Mouse (Mus musculus) frontal cortex, postnatal 10 days (tissue): Measurements from ENCODE around the gene Rnf130.

Experiments used
- DNase-seq, 2 experiments: peaks; one replicate each; pipeline ENCODE4 v3.0.0; 2022; ENCODE audit warnings: low spot score in 2 of 2, mixed read lengths in 1 of 2

Gene Rnf130

DNA sequence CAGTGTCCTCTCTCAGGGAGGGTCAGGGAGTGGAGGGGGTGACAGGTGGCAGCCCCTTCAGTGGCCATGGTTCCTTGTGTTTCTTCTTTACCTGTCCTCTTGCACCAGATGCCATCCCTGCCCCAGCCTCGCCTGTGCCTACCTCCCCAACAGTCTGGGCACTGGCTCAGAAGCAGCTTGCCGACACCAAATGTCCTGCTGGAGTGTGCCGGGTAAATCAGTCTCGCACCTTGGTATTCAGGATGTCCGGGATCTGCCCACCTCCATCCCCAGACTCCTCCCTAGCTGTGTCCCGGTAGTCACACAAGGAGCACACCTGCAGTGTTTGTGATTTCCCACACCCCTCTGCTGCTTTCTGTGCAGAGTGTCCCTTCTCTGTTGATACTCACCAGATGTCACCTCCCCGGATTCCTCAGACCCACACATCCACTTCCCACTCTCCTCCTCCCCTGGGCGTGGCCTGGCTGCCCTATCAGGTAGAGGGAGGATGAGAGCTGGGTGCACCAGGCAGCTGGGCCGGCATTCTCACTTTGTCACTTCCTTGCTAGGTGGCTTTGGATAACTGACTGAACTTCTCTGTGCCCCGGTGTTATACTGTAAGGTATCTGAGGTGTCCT is 113.2 kb downstream of the Rnf130 start:
- no peak for DNase-seq

DNA sequence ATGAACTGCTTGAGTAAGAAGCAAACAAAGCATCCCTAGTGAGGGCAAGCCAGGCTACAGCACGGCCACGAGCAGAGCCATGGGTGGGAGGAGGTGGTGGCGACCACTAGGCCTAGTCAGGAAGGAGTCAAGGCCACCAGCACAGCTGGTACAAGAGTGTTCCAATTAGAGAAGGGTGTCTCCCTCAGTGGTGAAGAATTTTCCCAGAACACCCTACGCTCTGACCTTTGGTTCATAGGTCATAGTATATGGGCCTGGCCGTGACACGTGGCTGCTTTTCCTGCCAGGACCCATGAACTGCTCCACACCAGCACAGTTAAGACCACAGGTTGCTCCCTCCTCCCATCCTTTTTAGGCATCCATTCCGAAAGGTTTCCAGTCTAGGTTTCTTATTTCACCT is 114.4 kb downstream of the Rnf130 start:
- DNase-seq: no peak

DNA sequence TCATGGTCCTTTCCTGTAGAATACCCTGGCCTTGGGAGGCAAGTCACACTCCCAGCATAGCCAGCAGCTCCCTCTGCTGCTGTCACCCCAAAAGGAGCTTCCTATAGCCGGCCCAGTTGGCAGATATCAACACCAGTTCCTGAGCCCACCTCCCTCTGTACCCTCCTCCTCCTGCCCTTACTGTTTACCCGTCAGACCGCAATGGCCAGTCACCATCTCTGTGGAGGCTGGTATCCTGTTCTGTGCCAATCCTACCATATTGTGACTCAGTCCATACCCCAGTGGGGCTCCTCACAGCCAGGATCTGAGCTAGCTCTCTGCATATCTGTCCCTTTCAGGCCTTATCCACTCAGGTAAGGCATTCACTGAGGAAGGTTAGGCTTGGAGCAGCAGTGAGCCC is 120.4 kb downstream of the Rnf130 start:
- no peak for DNase-seq

DNA sequence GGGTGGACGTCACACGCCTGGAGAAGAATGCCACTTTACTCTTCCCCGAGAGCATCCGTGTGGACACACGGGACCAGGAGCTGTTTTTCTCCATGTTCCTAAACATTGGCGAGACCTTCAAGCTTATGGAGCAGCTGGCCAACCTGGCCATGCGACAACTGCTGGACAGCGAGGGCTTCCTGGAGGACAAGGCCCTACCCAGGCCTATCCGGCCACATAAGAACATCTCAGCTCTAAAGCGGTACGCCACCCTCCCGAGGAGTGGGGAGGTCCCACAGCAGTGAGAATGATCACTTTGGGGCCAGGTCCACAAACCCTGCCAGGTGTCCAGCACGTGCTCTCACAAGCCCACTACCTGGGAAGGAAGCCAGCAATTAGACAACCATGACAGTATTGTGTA is 121.0 kb downstream of the Rnf130 start:
- DNase-seq: no peak

DNA sequence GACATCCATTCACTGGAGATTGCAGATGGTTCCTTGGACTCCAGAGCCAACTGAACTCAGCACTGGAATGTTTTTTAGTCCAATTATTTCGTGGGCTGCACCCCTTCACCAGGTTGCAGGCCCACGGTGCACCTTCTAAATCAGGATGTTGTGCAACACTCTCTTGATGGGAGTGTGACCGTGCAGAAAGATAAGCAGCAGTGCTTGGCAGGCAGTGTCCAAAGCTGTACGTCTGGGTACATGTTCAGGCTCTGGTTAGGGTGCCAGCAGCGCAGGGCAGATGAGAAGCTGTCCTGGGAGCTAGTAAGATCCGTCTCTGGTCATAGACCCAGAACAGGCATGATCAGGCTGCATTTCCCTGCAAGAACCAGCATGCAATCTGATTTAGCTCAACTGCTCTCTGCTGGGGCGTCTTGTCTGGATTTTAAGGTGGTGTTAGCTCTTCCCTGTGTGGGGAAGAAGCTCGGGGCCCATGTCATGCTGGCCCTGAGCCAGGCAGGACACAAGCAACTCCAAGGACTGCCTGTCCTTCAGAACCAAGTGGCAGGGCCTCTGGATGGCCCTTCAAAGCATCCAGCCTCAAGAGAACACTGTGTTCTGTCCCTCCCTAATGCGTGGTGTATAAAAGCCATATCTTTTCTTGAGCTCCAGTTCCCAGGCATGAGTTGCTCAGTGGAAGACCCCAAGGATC is 122.3 kb downstream of the Rnf130 start:
- no peak for DNase-seq

DNA sequence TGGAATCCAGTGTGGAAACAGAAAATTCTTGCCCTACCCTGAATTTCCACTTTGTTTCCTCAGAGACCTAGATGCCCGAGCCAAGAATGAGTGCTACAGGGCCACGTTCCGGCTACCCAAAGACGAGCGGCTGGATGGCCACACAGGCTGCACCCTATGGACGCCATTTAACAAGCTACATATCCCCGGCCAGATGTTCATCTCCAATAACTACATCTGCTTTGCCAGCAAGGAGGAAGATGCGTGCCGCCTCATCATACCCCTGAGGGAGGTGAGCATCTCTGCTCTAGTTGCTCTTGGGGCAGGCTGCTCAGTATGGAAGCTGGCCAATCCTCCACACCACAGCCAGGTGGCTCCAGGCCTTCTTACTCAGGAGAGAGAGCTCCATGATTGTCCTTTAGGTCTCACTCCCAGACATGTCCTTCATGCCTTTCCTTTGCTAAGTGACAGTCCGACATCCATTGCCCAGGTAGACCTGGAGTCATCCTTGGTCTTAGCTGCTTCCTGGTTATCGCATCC is 122.9 kb downstream of the Rnf130 start:
- DNase-seq: no peak

DNA sequence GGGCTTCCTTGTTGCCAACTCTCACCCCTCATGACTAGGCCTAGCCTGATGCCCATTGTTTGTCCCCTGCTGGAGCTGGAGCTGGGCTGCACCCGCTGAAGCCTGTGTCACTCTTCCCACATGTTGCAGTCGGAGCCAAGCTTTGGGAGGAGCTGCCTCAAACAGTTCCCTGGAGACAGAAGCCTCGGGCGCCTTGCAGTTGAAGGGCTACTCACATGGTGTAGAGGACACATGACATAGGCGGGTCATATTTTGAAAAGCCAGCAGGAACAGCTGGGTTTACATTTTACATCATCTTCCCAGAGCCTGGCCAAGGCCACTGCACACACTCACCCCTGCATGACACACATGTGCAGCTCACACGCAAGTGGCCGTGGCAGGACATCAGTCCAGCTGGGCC is 124.1 kb downstream of the Rnf130 start:
- DNase-seq: no peak

DNA sequence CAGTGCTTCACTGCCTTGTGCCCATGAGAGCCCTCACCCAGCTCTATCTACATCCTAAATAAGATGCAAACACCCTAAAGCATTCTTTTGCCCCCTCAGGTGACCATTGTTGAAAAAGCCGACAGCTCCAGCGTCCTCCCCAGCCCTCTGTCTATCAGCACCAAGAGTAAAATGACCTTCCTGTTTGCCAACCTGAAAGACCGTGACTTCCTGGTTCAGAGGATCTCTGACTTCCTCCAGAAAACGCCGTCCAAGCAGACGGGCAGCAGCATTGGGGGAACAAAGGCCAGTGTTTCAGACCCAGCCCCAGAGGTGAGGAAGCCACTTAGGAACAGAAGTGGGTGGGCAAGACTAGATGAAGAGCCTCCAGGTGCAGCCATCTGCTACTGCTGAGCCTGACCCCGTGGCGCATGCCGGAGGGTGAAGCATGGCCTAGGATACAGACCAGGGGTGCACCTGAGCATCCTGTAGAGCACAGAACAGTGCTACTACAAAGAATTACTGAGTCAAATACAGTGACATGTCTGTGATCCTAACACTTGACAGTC is 124.5 kb downstream of the Rnf130 start:
- DNase-seq: no peak

DNA sequence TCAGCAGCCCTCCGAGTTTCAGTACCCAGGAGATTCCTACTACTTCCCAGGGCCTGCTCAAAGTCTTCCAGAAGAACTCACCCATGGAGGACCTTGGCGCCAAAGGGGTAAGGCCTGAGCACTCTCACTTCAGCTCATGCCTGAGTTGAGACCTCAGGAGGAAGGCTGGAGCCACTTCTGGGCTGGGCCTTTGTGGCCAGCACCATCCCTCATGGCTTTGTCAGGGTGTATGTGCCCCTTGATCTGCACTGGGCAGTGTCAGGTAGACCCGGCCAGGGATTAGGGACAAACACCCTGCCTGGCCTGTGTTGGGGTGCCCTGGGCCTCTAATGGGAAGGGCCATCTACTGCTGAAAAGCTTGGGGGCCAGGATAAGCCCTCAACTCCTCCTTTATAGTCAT is 126.2 kb downstream of the Rnf130 start:
- no peak for DNase-seq

DNA sequence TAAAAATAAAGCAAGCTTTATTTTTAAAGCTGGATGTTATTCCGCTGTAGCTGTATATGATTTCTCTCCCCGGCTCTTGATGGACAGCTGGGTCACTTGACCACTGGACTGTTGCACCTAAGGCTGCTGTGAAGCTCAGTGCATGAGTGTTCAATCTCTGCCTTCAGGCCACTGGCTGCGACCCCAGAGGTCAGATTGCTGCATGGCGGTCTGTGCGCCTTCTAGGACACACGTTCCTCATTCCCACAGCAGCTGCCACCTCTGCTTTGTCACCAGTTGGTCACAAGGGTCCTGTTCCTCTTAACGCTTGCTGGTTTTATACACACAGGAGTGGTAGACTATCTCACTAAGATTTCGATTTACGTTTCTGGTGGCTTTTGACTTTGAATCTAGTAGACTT is 129.0 kb downstream of the Rnf130 start:
- no peak for DNase-seq
